Mouse (Mus musculus) lung, postnatal 0 days (tissue): Measurements from ENCODE around the gene Cdh4.

Experiments
- CTCF ChIP-seq: IDR thresholded peaks from 2 replicates; pipeline ENCODE4 v1.5.1; 2016; ENCODE audit warnings: antibody characterized with exemption, mild to moderate bottlenecking
- EP300 ChIP-seq: IDR thresholded peaks from 2 replicates; pipeline ENCODE4 v1.6.1; 2016; ENCODE audit warnings: antibody characterized with exemption, mild to moderate bottlenecking, control low read depth

GRCm38 (mm10) chr2:179578842-179579241, 136.6 kb downstream of the Cdh4 start:
- TF ChIP-seq CTCF = no peak
- TF ChIP-seq EP300 = no peak
